Mouse (Mus musculus): Measurements from ENCODE around the gene Tpra1. TPM values are rescaled to one million over a fixed set of nuclear protein-coding genes. Genes with fewer than 3 reads are reported as not detected.

The Tpra1 gene
- total and polyA plus RNA-seq, 2 experiments from 2014 or later, result 49.4 to 88.4 TPM

DNA sequence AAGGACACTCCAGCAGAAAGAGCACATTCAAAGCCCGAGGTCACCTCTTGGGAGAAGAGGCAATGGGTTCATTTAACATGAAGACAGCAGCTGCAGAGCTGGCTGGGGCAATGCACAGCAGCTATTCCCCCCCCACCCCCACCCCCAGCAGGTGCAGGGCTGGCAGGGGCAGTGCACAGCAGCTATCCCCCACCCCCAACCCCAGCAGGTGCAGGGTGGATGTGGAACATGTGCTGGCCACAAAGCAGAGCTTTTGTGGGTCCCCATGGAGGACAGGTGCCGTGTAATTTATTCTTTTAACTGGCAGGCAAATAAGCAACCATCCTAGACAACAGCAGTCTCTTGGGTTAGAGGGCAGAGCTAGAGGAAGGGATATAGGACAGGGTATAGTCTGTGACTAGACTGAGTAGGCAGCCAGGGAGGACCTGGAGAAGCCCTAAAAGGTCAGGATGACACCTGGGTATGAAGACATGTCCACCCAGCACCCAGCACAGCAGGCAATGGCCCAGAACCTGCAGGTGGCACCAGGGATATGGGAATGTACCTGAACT is 15.6 kb upstream of the Tpra1 start:
- H3K4me3 ChIP-seq (ENCODE audit: low read length), result no peak overlapping the region
- no peak overlapping the region for H3K9ac ChIP-seq (replicated peaks; ENCODE audit: low read length)
- no peak overlapping the region for H3K4me2 ChIP-seq (ENCODE audit: low read depth, low read length)
- no peaks in the 10 kb centered on the region for H3K9me3 ChIP-seq (ENCODE audit: low read length)
- H3K27me3 ChIP-seq (ENCODE audit: insufficient read depth, low read length), result no peaks in the 10 kb centered on the region
- peak; percentile 31 for DNase-seq (ENCODE audit: low spot score)
- no peak for TF ChIP-seq CTCF (IDR thresholded peaks at IDR 0.05; ENCODE audit: low read depth)
- peak; percentile 54 for ATAC-seq
- WGBS, result 24% methylated on average over 2 of the region's 2 CpGs
- no peaks in the 10 kb centered on the region for H3K4me1 ChIP-seq (ENCODE audit: insufficient read depth, low read length)
- peaks cover 33% of the 10 kb centered on the region; the same call in 1 of the 2 replicates for H3K36me3 ChIP-seq (ENCODE audit: insufficient read depth, low read length)
- H3K27ac ChIP-seq, result no peak overlapping the region

DNA sequence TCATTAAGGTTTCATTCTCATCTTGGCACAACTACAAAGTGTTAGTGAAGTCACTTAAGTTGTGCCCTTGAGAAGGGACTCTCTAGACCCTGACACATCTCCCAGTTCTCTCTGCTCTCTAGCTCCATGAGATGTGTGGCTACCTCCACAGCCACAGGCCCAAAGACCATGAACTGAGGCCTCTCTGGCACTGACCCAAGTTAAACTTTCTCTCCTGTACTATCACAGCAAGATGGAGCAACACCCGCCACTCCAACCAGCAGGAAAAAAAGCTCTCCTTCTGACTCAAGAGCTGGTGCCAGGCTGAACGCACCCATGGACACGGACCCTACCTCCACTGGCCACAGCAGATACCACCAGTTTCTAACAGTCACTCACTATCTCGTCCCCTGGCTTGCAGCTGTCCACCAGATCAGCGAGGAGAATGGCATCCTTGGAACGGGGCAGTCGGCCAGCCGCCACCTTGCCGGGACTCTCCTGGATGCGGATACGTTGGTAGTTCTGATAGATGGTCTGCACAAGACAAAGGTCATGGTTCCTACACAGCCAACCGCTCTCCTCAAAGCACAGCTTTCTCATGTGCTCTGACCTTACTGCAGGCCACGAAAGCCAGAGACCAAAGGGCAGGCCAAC is 12.5 kb upstream of the Tpra1 start:
- H3K4me3 ChIP-seq (ENCODE audit: low read length), result no peak overlapping the region
- 89% methylated on average over 13 of the region's 13 CpGs for WGBS
- H3K4me1 ChIP-seq (ENCODE audit: insufficient read depth, low read length), result no peaks in the 10 kb centered on the region
- H3K36me3 ChIP-seq (ENCODE audit: insufficient read depth, low read length), result peaks cover 31% of the 10 kb centered on the region; the same call in 1 of the 2 replicates
- H3K9ac ChIP-seq (replicated peaks; ENCODE audit: low read length), result no peak overlapping the region
- TF ChIP-seq CTCF (IDR thresholded peaks at IDR 0.05; ENCODE audit: low read depth), result no peak
- no peak overlapping the region for H3K4me2 ChIP-seq (ENCODE audit: low read depth, low read length)
- ATAC-seq, result no peak
- no peaks in the 10 kb centered on the region for H3K27me3 ChIP-seq (ENCODE audit: insufficient read depth, low read length)
- no peaks in the 10 kb centered on the region for H3K9me3 ChIP-seq (ENCODE audit: low read length)
- DNase-seq (ENCODE audit: low spot score), result no peak
- no peak overlapping the region for H3K27ac ChIP-seq

DNA sequence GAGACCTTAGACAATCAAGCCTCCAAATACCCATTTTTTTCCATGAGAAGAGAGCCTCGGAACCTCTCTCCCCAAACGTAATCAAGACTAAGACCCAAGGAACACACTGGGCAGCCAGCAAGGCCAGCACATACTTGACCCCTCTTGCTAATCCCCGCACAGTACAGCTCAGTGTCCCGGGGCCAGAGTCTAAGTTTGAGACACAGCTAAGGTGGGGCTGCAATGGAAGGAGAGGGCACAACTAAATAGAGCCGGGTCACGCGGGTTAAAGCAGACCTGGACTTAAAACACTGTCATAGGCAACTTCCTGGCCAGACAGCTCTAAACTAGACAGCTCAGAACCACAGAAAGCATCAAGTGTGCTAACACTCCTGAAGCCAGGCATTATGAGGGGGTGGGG is 11.2 kb upstream of the Tpra1 start:
- peaks cover 31% of the 10 kb centered on the region; the same call in 1 of the 2 replicates for H3K36me3 ChIP-seq (ENCODE audit: insufficient read depth, low read length)
- H3K4me3 ChIP-seq (ENCODE audit: low read length), result no peak overlapping the region
- H3K9ac ChIP-seq (replicated peaks; ENCODE audit: low read length), result no peak overlapping the region
- no peak overlapping the region for H3K27ac ChIP-seq
- no peak overlapping the region for H3K4me2 ChIP-seq (ENCODE audit: low read depth, low read length)
- no peaks in the 10 kb centered on the region for H3K4me1 ChIP-seq (ENCODE audit: insufficient read depth, low read length)
- no peak for TF ChIP-seq CTCF (IDR thresholded peaks at IDR 0.05; ENCODE audit: low read depth)
- 95% methylated on average over 7 of the region's 7 CpGs for WGBS
- H3K9me3 ChIP-seq (ENCODE audit: low read length), result no peaks in the 10 kb centered on the region
- no peak for DNase-seq (ENCODE audit: low spot score)
- no peak for ATAC-seq
- H3K27me3 ChIP-seq (ENCODE audit: insufficient read depth, low read length), result no peaks in the 10 kb centered on the region

DNA sequence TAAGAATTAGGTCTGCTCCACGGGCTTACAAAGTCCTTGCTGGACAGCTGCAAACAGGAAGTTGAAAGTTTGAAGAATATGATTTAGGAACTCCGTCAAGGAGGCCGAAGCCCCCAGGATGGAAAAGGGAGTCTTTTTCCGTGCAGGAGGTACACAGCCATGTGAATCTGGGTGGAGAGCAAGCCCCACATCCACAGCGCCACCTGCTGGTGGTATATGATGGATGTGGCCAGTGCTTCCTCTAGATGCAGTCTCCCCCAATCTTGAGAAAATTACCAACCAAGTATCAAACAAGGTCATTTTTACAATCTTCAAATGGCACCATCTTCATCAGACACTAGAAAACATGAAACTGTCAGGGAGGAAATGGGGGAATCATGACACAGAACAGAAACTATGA is 8.5 kb upstream of the Tpra1 start:
- TF ChIP-seq CTCF (IDR thresholded peaks at IDR 0.05; ENCODE audit: low read depth), result peak; percentile 94
- 55% methylated on average over 5 of the region's 5 CpGs for WGBS

DNA sequence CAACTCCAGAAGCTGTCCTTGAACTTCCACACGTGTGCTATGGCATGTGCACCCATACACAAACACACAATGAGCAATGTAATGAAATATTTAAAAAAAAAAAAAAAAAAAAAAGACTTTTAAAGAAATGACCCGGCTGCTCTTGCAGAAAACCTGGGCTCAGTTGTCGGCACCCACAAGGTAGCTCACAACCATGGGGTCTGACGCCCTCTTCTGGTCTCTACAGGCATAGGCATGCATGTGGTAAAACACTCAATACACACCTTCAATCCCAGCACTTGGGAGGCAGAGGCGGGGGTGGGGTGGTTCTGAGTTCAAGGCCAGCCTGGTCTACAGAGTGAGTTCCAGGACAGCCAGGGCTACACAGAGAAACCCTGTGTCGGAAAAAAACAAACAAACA is 6.1 kb upstream of the Tpra1 start:
- peaks cover 4% of the 10 kb centered on the region; the same call in 1 of the 2 replicates for H3K36me3 ChIP-seq (ENCODE audit: insufficient read depth, low read length)
- TF ChIP-seq CTCF (IDR thresholded peaks at IDR 0.05; ENCODE audit: low read depth), result no peak

More for the DNA sequence above, 8.5 kb upstream of the Tpra1 start:
- peaks cover 21% of the 10 kb centered on the region; the same call in 1 of the 2 replicates for H3K36me3 ChIP-seq (ENCODE audit: insufficient read depth, low read length)
- H3K4me1 ChIP-seq (ENCODE audit: insufficient read depth, low read length), result no peaks in the 10 kb centered on the region
- H3K27ac ChIP-seq, result no peak overlapping the region
- no peak overlapping the region for H3K4me2 ChIP-seq (ENCODE audit: low read depth, low read length)
- DNase-seq (ENCODE audit: low spot score) (peak; percentile 76), ATAC-seq (no peak)
- H3K9me3 ChIP-seq (ENCODE audit: low read length), result no peaks in the 10 kb centered on the region
- no peaks in the 10 kb centered on the region for H3K27me3 ChIP-seq (ENCODE audit: insufficient read depth, low read length)
- no peak overlapping the region for H3K9ac ChIP-seq (replicated peaks; ENCODE audit: low read length)
- no peak overlapping the region for H3K4me3 ChIP-seq (ENCODE audit: low read length)

DNA sequence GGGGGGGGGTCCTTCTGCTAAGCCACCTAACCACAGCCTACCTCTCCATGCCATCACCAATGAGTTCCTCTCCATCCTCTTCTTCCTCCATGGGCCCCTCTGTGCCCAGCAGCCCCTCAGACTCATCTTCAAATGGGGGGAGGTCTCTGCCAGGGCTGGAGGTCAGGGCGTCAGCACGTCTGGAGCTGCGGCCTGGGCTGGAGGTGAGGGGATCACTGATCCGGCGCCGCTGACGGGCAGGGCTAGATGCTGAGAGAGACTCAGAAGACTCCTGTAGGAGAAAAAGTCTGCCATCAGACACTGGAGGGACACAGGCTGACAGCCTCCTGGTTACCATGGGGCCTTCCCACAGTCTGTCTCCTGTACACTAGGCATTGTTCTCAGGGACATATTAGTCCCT is 4.8 kb upstream of the Tpra1 start:
- H3K27ac ChIP-seq, result no peak overlapping the region
- H3K4me2 ChIP-seq (ENCODE audit: low read depth, low read length), result peak overlapping the region; percentile 19; the same call in 1 of the 2 replicates
- ATAC-seq, result no peak
- H3K9me3 ChIP-seq (ENCODE audit: low read length), result no peaks in the 10 kb centered on the region
- no peak overlapping the region for H3K4me3 ChIP-seq (ENCODE audit: low read length)
- H3K27me3 ChIP-seq (ENCODE audit: insufficient read depth, low read length), result no peaks in the 10 kb centered on the region
- H3K36me3 ChIP-seq (ENCODE audit: insufficient read depth, low read length), result peaks cover under 1% of the 10 kb centered on the region; the same call in 1 of the 2 replicates
- 76% methylated on average over 7 of the region's 7 CpGs for WGBS
- TF ChIP-seq CTCF (IDR thresholded peaks at IDR 0.05; ENCODE audit: low read depth), result no peak
- H3K9ac ChIP-seq (replicated peaks; ENCODE audit: low read length), result no peak overlapping the region
- H3K4me1 ChIP-seq (ENCODE audit: insufficient read depth, low read length), result peaks cover 6% of the 10 kb centered on the region; the same call in 1 of the 2 replicates
- no peak for DNase-seq (ENCODE audit: low spot score)

More for the DNA sequence above, 6.1 kb upstream of the Tpra1 start:
- WGBS, result 86% methylated on average over 6 of the region's 6 CpGs
- ATAC-seq (no peak), DNase-seq (ENCODE audit: low spot score) (no peak)
- Histone ChIP-seq H3K4me2 (ENCODE audit: low read depth, low read length) (no peak overlapping the region), H3K9me3 (ENCODE audit: low read length) (no peaks in the 10 kb centered on the region), H3K27ac (no peak overlapping the region), H3K9ac (replicated peaks; ENCODE audit: low read length) (no peak overlapping the region), H3K4me3 (ENCODE audit: low read length) (no peak overlapping the region), H3K27me3 (ENCODE audit: insufficient read depth, low read length) (no peaks in the 10 kb centered on the region), H3K4me1 (ENCODE audit: insufficient read depth, low read length) (no peaks in the 10 kb centered on the region)

DNA sequence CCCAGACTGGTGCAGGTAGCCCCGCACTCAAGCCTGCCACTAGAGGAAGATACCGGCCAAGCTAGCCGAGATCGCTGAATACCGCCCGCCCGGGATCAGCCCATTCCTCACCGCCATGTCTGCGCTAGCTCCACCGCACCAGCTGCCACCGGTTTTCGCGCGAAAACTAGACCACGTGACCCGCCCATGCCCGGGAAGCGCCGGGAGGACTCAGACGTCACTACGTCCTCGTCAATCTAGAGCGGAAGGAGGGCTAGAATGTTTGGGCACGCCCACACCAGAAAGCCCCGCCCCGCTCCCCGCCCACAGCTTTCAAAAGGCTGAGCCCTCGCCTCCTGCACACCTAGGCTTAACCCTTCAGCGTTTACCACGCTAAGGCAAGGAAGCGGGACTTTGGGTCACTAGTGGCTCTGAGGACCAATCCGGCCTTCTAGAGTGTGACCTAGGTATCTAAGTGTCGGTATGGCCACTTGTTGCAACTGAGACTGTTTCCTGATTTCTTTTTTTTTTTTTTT is 3.5 kb upstream of the Tpra1 start, which contains the start of gene Mcm2:
Mcm2 (minus strand) TSS at position 247 of the 515 bp plus-strand sequence.
- H3K4me2 ChIP-seq (ENCODE audit: low read depth, low read length), result peak within 1 kb of the TSS; percentile 97
- under 1% methylated on average over 33 of the region's 33 CpGs for WGBS

More for the DNA sequence above, 3.5 kb upstream of the Tpra1 start, which contains the start of gene Mcm2:
- Histone ChIP-seq H3K36me3 (ENCODE audit: insufficient read depth, low read length) (no peaks in the 10 kb centered on the region), H3K9ac (replicated peaks; ENCODE audit: low read length) (peak within 1 kb of the TSS; percentile 71), H3K27ac (peak within 1 kb of the TSS; percentile 74), H3K27me3 (ENCODE audit: insufficient read depth, low read length) (no peaks in the 10 kb centered on the region), H3K4me1 (ENCODE audit: insufficient read depth, low read length) (peaks cover 13% of the 10 kb centered on the region; the same call in 1 of the 2 replicates), H3K9me3 (ENCODE audit: low read length) (no peaks in the 10 kb centered on the region), H3K4me3 (ENCODE audit: low read length) (peak within 1 kb of the TSS; percentile 57)
- peak; percentile 97 for DNase-seq (ENCODE audit: low spot score)
- TF ChIP-seq CTCF (IDR thresholded peaks at IDR 0.05; ENCODE audit: low read depth), result 0 out of 2 replicates have a peak, but pooled peaks have one; percentile 30
- ATAC-seq, result peak; percentile 86
